Mouse (Mus musculus): ENCODE measurements around the gene Clasp1.

Gene Clasp1

GRCm38 (mm10) chr1:118492811-118493210, 104.0 kb downstream of the Clasp1 start:
- intact Hi-C loops (cut with DNase I): no loop called here

DNA sequence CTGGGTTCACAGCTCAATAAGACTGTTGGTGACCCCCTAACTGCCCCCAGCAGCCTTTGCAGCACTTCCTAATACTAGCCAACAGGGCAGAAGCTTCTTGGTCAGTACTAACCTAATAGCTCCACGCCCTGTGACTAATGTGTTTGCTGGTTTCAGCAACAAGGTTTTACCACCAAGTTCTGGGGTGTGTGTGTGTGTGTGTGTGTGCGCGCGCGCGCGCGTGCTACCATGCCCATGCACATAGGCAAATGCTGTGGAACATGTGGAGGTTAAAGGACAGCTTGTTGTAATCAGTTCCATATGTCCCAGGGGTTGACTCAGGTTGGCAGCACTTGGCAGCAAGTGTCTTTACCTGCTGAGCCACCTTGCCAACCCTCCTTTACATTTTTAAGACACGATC, 105.7 kb downstream of the Clasp1 start:
- intact Hi-C loops (cut with DNase I): no loop called here

- intact Hi-C loops (cut with DNase I): no loop called here
These were observed 109.5 kb downstream of the Clasp1 start for GRCm38 (mm10) chr1:118498311-118498710.

GRCm38 (mm10) chr1:118500606-118501005, 111.7 kb downstream of the Clasp1 start:
- intact Hi-C loops (cut with DNase I): no loop called here

- intact Hi-C loops (cut with DNase I): no loop called here
These were observed 112.8 kb downstream of the Clasp1 start for GRCm38 (mm10) chr1:118501691-118502090.

- intact Hi-C loops (cut with DNase I): loop anchor here (5.0 kb wide), 1 partner anchor 252 kb away; no protein-coding TSS in a partner anchor
These were observed 116.9 kb downstream of the Clasp1 start for GRCm38 (mm10) chr1:118505746-118506145.

- intact Hi-C loops (cut with DNase I): no loop called here
These were observed 122.1 kb downstream of the Clasp1 start for GRCm38 (mm10) chr1:118510996-118511395.

DNA sequence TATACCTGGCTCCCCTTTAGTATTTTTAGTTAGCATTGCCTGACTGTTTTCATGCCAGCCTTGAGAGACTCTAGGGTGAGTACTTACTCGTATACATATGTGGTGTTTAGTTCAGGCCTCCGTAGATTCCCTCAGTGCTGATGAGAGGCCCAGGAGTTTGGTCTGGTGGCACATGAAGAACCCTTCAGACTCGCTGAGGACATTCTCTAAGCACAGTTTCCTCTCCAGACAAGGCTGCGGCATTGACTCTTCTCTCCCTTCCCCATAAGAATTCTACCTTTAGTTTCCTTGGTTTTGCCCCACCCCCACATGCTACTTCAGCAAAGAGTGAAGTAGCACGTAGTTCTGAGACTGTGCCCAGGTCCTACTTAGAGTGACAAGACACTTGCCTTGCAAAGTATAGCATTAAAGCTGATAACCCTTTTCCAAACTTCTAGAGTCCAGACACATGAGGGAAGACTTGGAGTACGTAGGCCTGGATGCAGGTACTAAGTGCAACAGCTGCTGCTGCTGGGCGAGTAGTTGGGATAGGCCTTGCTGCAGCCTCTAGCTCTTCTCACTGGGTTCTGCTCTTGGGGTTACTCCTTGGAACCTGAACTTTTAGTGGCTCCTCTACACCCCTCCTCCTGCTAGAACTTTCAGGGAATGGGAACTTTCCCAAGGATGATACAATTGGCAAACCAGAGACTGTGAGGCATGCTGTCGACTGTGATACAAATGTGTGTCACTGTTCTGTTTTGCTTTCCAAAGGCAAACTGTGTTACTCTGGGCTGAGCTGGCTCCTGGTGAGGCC, 123.1 kb downstream of the Clasp1 start:
- intact Hi-C loops (cut with DNase I): no loop called here

- intact Hi-C loops (cut with DNase I): loop anchor here (5.0 kb wide), 1 partner anchor 41 kb away; no protein-coding TSS in a partner anchor
These were observed 127.4 kb downstream of the Clasp1 start for GRCm38 (mm10) chr1:118516256-118516655.

DNA sequence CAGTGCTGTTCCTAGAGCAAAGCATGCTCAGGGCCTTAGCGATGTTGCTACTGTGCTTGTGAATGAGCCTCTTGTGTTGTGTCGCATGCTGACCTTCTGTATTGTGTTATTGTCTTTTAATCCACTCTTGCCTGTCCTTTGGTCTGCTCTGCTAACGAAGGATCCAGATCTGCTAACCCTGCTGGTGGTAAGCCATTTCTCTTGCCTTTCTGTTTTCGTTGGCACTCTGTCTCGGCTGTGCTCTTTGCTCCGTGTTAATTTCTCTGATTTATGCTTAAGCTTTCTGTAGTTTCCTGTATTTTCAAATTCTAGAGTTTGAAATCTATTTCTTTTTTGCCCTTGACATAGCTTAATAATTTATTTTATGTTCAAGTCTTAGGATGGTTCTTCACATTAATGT, 134.3 kb downstream of the Clasp1 start:
- intact Hi-C loops (cut with DNase I): no loop called here

- intact Hi-C loops (cut with DNase I): no loop called here
These were observed 136.5 kb downstream of the Clasp1 start for GRCm38 (mm10) chr1:118525336-118525735.

GRCm38 (mm10) chr1:118529213-118529612, 140.4 kb downstream of the Clasp1 start:
- intact Hi-C loops (cut with DNase I): no loop called here

DNA sequence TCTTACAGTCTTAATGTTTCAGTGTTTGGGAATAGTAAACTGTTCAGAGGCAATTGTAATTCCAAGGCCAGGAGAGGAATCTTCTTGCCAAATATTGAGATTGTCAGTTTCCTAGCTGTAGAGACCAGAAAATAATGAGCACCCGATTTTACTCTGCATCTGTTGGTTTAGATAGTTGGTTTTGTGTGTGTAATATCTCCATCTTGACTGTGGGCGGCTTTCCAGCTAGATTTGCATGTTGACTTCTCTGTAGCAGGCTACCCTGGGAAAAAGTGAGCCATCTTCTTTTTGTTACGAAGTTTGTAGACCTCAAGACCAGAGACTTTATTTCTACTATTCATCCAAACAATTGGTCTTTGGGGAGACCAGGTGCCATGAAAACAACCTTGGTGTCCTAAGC, 142.4 kb downstream of the Clasp1 start:
- intact Hi-C loops (cut with DNase I): no loop called here

DNA sequence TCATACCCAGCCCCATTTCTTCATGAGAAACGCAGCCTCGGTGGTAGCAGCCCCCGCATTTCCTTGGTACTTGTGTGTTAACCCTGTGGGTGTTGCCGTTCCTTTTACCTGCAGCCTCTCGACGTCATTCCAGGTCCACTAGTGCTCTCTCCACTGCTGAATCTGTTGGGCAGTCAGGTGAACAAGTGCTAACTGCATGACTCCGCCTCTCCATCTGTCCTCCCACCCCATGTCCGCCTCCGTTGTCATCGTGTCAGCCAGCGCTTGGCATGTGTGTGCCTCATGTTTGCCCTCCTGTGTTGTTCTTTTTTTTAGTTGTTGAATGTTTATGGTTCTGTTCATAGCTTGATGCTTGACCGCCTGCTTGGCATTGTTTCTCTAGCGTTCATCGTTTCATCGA, 147.2 kb downstream of the Clasp1 start:
- intact Hi-C loops (cut with DNase I): no loop called here

DNA sequence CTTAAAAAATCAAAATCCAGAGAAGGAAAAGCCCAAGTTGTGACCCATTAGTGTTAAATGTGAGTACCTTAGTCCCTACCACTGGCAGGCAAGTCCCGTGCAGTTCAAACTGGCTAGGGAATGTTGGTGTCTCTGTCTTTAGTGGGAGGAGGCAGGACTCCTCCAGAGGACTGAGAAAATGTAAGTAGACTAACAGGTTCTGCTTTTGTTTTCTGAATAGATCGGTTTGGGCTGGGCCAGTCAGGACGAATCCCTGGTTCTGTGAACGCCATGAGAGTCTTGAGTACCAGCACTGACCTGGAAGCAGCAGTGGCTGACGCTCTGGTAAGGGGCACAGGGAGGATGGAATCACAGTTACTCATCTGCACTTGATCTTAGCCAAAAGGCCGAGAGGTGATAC, 150.2 kb downstream of the Clasp1 start:
- intact Hi-C loops (cut with DNase I): no loop called here

DNA sequence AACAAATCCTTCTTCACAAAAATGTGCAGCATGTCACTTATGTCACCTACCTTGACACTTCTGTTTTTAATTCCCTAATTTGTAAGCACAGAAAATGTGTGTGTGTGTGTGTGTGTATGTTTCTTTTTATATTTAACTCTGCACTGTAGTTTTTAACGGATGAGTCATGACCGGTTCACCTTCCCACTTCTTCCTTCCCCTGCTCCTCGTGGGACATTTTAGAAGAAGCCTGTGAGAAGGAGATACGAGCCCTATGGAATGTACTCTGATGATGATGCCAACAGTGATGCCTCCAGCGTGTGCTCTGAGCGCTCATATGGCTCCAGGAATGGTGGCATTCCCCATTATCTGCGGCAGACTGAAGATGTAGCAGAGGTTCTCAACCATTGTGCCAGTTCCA, 154.0 kb downstream of the Clasp1 start:
- intact Hi-C loops (cut with DNase I): no loop called here

DNA sequence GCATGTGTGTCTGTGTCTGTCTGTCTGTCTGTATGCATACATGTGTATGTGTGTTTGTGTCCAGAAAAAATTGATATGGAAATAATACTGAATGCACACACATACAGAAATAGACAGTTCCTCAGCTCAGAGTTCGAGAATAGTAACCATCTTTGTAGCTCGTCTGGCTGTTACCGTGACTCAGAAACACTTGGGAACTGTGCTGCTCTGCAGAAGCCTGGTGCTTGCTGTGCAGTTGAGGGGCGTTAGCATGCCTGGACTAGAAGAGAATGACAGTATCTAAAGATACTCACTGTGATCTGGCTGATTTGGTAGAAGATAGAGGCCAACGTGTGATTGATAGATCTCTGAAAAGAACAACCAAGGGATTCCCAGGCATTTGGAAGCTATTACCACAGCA, 159.9 kb downstream of the Clasp1 start:
- intact Hi-C loops (cut with DNase I): no loop called here

- intact Hi-C loops (cut with DNase I): no loop called here
These were observed 162.3 kb downstream of the Clasp1 start for GRCm38 (mm10) chr1:118551152-118551551.

- intact Hi-C loops (cut with DNase I): no loop called here
These were observed 163.2 kb downstream of the Clasp1 start for GRCm38 (mm10) chr1:118552071-118552470.

GRCm38 (mm10) chr1:118553045-118553444, 164.2 kb downstream of the Clasp1 start:
- intact Hi-C loops (cut with DNase I): no loop called here

- intact Hi-C loops (cut with DNase I): no loop called here
These were observed 164.6 kb downstream of the Clasp1 start for GRCm38 (mm10) chr1:118553451-118553850.

DNA sequence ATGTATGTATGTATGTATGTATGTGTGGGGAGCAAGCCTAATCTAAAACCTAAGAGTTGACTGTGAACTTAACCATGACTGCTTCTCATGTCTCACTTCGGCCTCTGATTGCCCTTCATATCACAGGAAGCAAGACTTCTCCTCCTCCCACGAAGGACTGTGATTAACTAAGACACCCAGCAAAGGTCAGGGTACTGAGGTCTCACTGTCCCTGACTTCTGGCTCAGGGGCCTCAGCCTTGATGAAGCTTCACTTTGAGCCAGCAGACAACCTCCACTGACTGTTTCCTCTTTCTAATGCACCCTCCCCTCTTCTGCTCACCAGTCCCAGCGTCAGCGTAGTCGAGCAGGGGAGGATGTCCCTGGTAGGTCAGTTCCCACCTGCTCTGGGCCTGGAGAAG, 166.1 kb downstream of the Clasp1 start:
- intact Hi-C loops (cut with DNase I): loop anchor here (5.0 kb wide), 1 partner anchor 38 kb away; no protein-coding TSS in a partner anchor

GRCm38 (mm10) chr1:118559716-118560115, 170.9 kb downstream of the Clasp1 start:
- intact Hi-C loops (cut with DNase I): loop anchor here (5.0 to 10.0 kb wide), 2 partner anchors 42 to 195 kb away; no protein-coding TSS in a partner anchor

Data from adrenal gland (tissue).